Mouse (Mus musculus) liver, embryonic 14.5 days (tissue): ENCODE results near the gene Atp6v1fnb.

ENCODE experiments used
- CTCF ChIP-seq: IDR thresholded peaks from 2 replicates; pipeline ENCODE4 v1.5.1; 2016; ENCODE audit warnings: antibody characterized with exemption, low read depth, control low read depth
- EP300 ChIP-seq: IDR thresholded peaks from 2 replicates; pipeline ENCODE4 v1.6.1; 2016; ENCODE audit warnings: antibody characterized with exemption, low read depth

GRCm38 (mm10) chr6:29428171-29428570 is 43.1 kb upstream of the Atp6v1fnb start:
- TF ChIP-seq CTCF (no peak), EP300 (no peak)
